Mouse (Mus musculus): ENCODE data around the gene Hmgcl. TPM values are rescaled to one million over a fixed set of nuclear protein-coding genes. Genes with fewer than 3 reads are reported as not detected.

Hmgcl gene
- polyA plus RNA-seq, 2 experiments: 69.7 to 93.4 TPM

- H3K36me3 ChIP-seq (ENCODE audit: control insufficient read depth, insufficient read depth, low read length): peaks cover 16% of the 10 kb centered on the region
- peak overlapping the region; percentile 75 for H3K4me3 ChIP-seq (replicated peaks; ENCODE audit: low read length)
- TF ChIP-seq POLR2A (IDR thresholded peaks at IDR 0.05; ENCODE audit: borderline replicate concordance, extremely low read depth, insufficient read depth, insufficient read length): no peak
- no peak for ATAC-seq (ENCODE audit: low FRiP score, low read depth)
- no peaks in the 10 kb centered on the region for H3K9me3 ChIP-seq (ENCODE audit: control insufficient read depth, low read length)
- 3% methylated on average over 26 of the region's 26 CpGs for WGBS
- peak overlapping the region; percentile 83 for H3K27ac ChIP-seq (replicated peaks; ENCODE audit: low read depth, low read length)
- H3K4me2 ChIP-seq (replicated peaks; ENCODE audit: low read depth, low read length, severe bottlenecking): peak overlapping the region; percentile 76
- H3K9ac ChIP-seq (ENCODE audit: low read depth, low read length, severe bottlenecking): peak overlapping the region; percentile 66
- no peaks in the 10 kb centered on the region for H3K27me3 ChIP-seq (ENCODE audit: control insufficient read depth, insufficient read depth, low read length)
- DNase-seq (ENCODE audit: low spot score): peak; percentile 23
- peaks cover 8% of the 10 kb centered on the region; the same call in 1 of the 2 replicates for H3K4me1 ChIP-seq (ENCODE audit: control insufficient read depth, insufficient read depth, low read length)
Measured at GRCm38 (mm10) chr4:135921257-135922120, 24.8 kb upstream of the Hmgcl start.

DNA sequence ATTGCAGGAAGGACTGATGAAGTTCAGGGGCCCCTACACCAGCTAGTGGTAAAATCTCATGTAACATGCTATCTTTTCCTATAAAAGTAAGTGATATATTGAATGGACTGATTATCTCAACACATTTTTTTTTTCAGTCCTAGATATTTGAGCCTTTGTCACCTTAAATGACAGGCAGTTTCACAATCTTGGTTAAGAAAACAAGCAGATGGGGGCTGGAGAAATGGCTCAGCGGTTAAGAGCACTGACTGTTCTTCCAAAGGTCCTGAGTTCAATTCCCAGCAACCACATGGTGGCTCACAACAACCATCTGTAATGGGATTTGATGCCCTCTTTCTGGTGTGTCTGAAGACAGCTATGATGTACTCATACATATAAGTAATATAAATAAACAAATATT lies 24.1 kb upstream of the Hmgcl start:
- Histone ChIP-seq H3K4me2 (replicated peaks; ENCODE audit: low read depth, low read length, severe bottlenecking) (peak overlapping the region; percentile 76), H3K4me1 (ENCODE audit: control insufficient read depth, insufficient read depth, low read length) (peaks cover 8% of the 10 kb centered on the region; the same call in 1 of the 2 replicates), H3K27ac (replicated peaks; ENCODE audit: low read depth, low read length) (no peak overlapping the region), H3K27me3 (ENCODE audit: control insufficient read depth, insufficient read depth, low read length) (no peaks in the 10 kb centered on the region), H3K4me3 (replicated peaks; ENCODE audit: low read length) (peak overlapping the region; percentile 75; the same call in 1 of the 2 replicates), H3K36me3 (ENCODE audit: control insufficient read depth, insufficient read depth, low read length) (peaks cover 19% of the 10 kb centered on the region), H3K9ac (ENCODE audit: low read depth, low read length, severe bottlenecking) (no peak overlapping the region), H3K9me3 (ENCODE audit: control insufficient read depth, low read length) (no peaks in the 10 kb centered on the region)
- 88% methylated on average over 1 of the region's 1 CpGs for WGBS
- no peak for TF ChIP-seq POLR2A (IDR thresholded peaks at IDR 0.05; ENCODE audit: borderline replicate concordance, extremely low read depth, insufficient read depth, insufficient read length)
- DNase-seq (ENCODE audit: low spot score) (no peak), ATAC-seq (ENCODE audit: low FRiP score, low read depth) (no peak)

GRCm38 (mm10) chr4:135924418-135924817 lies 21.8 kb upstream of the Hmgcl start:
- Histone ChIP-seq H3K27me3 (ENCODE audit: control insufficient read depth, insufficient read depth, low read length) (no peaks in the 10 kb centered on the region), H3K9me3 (ENCODE audit: control insufficient read depth, low read length) (no peaks in the 10 kb centered on the region), H3K4me3 (replicated peaks; ENCODE audit: low read length) (no peak overlapping the region), H3K9ac (ENCODE audit: low read depth, low read length, severe bottlenecking) (no peak overlapping the region), H3K27ac (replicated peaks; ENCODE audit: low read depth, low read length) (no peak overlapping the region), H3K4me2 (replicated peaks; ENCODE audit: low read depth, low read length, severe bottlenecking) (no peak overlapping the region), H3K36me3 (ENCODE audit: control insufficient read depth, insufficient read depth, low read length) (peaks cover 28% of the 10 kb centered on the region), H3K4me1 (ENCODE audit: control insufficient read depth, insufficient read depth, low read length) (peaks cover 8% of the 10 kb centered on the region; the same call in 1 of the 2 replicates)
- 89% methylated on average over 2 of the region's 2 CpGs for WGBS
- DNase-seq (ENCODE audit: low spot score): no peak
- no peak for TF ChIP-seq POLR2A (IDR thresholded peaks at IDR 0.05; ENCODE audit: borderline replicate concordance, extremely low read depth, insufficient read depth, insufficient read length)
- ATAC-seq (ENCODE audit: low FRiP score, low read depth): no peak

GRCm38 (mm10) chr4:135925341-135925740 lies 20.9 kb upstream of the Hmgcl start:
- Histone ChIP-seq H3K4me2 (replicated peaks; ENCODE audit: low read depth, low read length, severe bottlenecking) (no peak overlapping the region), H3K36me3 (ENCODE audit: control insufficient read depth, insufficient read depth, low read length) (peaks cover 29% of the 10 kb centered on the region), H3K4me1 (ENCODE audit: control insufficient read depth, insufficient read depth, low read length) (peaks cover 8% of the 10 kb centered on the region; the same call in 1 of the 2 replicates), H3K4me3 (replicated peaks; ENCODE audit: low read length) (no peak overlapping the region), H3K27me3 (ENCODE audit: control insufficient read depth, insufficient read depth, low read length) (no peaks in the 10 kb centered on the region), H3K9me3 (ENCODE audit: control insufficient read depth, low read length) (no peaks in the 10 kb centered on the region), H3K27ac (replicated peaks; ENCODE audit: low read depth, low read length) (no peak overlapping the region), H3K9ac (ENCODE audit: low read depth, low read length, severe bottlenecking) (no peak overlapping the region)
- no peak for DNase-seq (ENCODE audit: low spot score)
- no peak for TF ChIP-seq POLR2A (IDR thresholded peaks at IDR 0.05; ENCODE audit: borderline replicate concordance, extremely low read depth, insufficient read depth, insufficient read length)
- no peak for ATAC-seq (ENCODE audit: low FRiP score, low read depth)
- 84% methylated on average over 5 of the region's 5 CpGs for WGBS

GRCm38 (mm10) chr4:135926195-135926808 lies 19.9 kb upstream of the Hmgcl start:
- no peak for TF ChIP-seq POLR2A (IDR thresholded peaks at IDR 0.05; ENCODE audit: borderline replicate concordance, extremely low read depth, insufficient read depth, insufficient read length)

More at GRCm38 (mm10) chr4:135926195-135926808, 19.9 kb upstream of the Hmgcl start:
- no peak for ATAC-seq (ENCODE audit: low FRiP score, low read depth)
- Histone ChIP-seq H3K9ac (ENCODE audit: low read depth, low read length, severe bottlenecking) (no peak overlapping the region), H3K4me1 (ENCODE audit: control insufficient read depth, insufficient read depth, low read length) (peaks cover 8% of the 10 kb centered on the region; the same call in 1 of the 2 replicates), H3K9me3 (ENCODE audit: control insufficient read depth, low read length) (no peaks in the 10 kb centered on the region), H3K27me3 (ENCODE audit: control insufficient read depth, insufficient read depth, low read length) (no peaks in the 10 kb centered on the region), H3K4me2 (replicated peaks; ENCODE audit: low read depth, low read length, severe bottlenecking) (no peak overlapping the region), H3K36me3 (ENCODE audit: control insufficient read depth, insufficient read depth, low read length) (peaks cover 39% of the 10 kb centered on the region), H3K27ac (replicated peaks; ENCODE audit: low read depth, low read length) (no peak overlapping the region), H3K4me3 (replicated peaks; ENCODE audit: low read length) (no peak overlapping the region)
- DNase-seq (ENCODE audit: low spot score): no peak
- 87% methylated on average over 10 of the region's 10 CpGs for WGBS
